Mouse (Mus musculus) brain, embryonic 14.5 days (tissue): Measurements from ENCODE around the gene Bcr.

Experiments
- CTCF ChIP-seq: fragments of 200-500 bp; IDR thresholded peaks from 2 replicates; pipeline ENCODE4 v1.5.1; 2012; ENCODE audit warnings: inconsistent platforms, mild to moderate bottlenecking, moderate library complexity, borderline replicate concordance; ENCODE audit not compliant: insufficient read depth, insufficient read length; ENCODE audit errors: extremely low read depth
- POLR2A ChIP-seq: fragments of 200-500 bp; IDR thresholded peaks from 2 replicates; pipeline ENCODE4 v1.6.1; 2012; ENCODE audit warnings: mild to moderate bottlenecking, inconsistent platforms, borderline replicate concordance; ENCODE audit not compliant: poor library complexity, insufficient read depth, insufficient read length, severe bottlenecking; ENCODE audit errors: extremely low read depth

DNA sequence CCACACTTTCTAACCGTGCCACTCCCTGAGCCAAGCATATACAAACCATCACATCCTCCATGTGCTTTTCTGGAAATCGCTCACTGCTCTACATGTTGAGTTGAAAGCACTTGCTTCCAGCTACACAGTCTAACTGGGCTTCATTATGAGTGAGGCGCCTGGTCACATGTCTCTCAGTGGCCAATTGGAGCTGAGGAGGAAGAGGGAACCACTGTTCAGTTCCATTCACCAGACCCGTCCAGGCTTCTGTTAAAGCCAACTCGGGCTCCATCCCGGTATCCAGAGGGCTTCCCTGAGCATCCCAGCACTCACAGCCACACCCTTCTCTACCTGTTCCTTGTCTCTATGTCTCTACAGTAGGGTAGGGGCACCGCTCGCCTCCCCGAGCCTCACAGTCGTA lies 86.2 kb downstream of the Bcr start:
- TF ChIP-seq CTCF (no peak), POLR2A (no peak)
